Mouse (Mus musculus) layer of hippocampus, adult 9-10 months (tissue): ENCODE results near the gene Zbtb38.
"Not testable (repeated sequence)": the region's sequence is repeated elsewhere in the genome, so short reads cannot be mapped to it uniquely, and the experiment has no call there.

Experiments used
- DNase-seq: peaks from one replicate; pipeline ENCODE4 v3.0.0; 2022; ENCODE audit warnings: low spot score

Zbtb38 gene

DNA sequence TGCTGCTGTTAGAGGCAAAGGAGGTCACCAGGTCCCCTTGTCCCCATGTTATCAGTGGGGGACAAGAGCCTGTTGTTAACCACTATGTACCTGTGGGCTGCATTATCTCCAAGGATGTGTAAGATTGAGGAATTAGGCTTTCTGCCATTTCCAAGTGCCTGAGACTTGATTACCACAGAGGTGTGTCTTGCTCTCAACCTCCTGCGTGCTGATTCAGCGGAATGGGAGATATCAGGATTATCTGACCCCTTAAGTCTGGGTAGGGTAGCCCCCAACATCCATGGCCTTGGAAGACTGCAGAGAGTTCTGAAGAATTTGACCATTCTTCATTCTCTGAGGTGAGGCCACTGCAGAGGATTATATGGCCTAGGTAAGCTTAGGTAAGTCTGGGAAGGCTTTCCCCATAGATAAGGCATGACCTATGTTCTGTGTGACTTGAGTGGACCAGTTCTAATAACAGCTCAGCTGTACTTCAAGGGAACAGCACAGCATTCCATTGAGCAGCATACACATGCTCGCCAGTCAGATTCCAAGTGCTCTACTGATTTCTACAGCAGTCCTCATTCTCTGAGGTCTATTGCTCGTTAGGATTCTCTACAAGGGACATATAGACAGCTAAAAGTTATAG, 68.4 kb downstream of the Zbtb38 start:
- no peak for DNase-seq

- no peak for DNase-seq
These were observed 74.0 kb downstream of the Zbtb38 start for GRCm38 (mm10) chr9:96678611-96679010.

DNA sequence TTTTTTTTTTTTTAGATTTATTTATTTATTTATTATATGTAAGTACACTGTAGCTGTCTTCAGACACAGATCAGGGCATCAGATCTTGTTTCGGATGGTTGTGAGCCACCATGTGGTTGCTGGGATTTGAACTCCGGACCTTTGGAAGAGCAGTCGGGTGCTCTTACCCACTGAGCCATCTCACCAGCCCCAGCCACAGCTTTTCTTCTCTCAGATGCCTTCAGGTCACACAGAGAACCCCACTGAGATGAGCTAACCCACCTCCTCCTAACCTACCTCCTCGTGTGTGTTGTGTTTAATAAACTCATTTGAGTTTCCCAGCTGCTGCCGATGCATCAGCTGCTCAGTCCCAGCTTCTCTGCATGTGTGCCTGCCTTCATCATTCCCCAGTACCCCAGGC, 74.9 kb downstream of the Zbtb38 start:
- DNase-seq: not testable (repeated sequence)

DNA sequence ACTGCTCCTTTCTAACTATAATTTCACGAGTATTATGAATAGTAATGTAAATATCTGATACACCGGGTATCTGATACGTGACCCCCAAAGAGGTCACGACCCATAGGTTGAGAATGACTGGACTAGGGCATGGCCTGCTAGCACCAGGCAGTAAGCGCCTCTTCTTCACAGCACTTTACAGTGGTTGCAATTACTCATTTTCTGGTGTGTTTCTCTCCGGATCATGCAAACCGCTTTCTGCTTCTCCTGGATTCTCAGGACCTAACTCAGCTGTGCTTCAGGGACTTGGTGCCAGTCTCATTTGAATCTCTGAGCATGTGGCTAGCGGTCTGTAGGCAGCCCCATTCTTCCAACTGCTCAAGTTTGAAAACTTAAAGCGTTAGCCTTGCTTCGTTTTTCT, 76.0 kb downstream of the Zbtb38 start:
- no peak for DNase-seq

DNA sequence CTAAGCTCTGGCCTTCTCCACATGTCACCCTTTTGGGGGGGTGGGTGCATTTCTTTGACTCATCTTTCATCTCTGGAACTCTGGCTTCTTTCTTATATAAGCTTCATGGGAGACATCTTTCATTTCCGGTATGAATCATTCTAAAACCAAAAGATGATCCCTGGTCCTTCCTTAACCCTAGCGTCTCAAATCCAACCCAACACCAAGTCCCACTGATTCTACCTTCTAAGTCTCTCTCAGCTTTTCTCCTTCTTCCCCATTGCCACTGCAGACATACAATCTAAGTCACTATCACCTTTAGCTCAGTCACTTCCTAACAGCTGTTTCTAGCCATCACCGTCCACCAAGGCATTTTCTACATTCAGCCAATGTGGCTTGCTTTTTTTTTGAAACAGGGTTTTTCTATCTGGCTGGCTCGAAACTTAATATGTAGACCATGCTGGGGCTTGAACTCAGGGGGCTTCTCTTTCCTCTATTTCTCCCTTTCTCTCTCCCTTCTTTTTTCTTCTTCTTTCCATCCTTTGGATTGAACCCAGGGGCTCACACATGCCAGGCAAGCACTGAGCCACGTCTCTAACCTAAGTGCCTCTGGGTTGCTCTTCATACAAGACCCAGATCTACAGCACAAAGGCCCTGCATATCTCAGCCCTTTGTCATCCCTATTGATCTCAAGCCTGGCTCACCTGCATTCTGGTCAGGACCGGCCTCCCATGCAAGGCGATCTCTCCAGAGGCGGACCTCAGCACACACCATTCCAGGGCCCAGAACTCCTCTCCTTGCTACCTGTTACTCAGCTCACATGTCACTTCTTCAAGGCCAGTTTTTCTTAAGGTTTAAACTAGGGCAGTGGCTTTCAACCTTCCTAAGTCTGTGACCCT, 76.6 kb downstream of the Zbtb38 start:
- no peak for DNase-seq

GRCm38 (mm10) chr9:96675071-96675762, 77.4 kb downstream of the Zbtb38 start:
- DNase-seq: no peak

- no peak for DNase-seq
These were observed 78.3 kb downstream of the Zbtb38 start for GRCm38 (mm10) chr9:96674301-96674700.

- DNase-seq: no peak
These were observed 80.2 kb downstream of the Zbtb38 start for GRCm38 (mm10) chr9:96672466-96672865.

DNA sequence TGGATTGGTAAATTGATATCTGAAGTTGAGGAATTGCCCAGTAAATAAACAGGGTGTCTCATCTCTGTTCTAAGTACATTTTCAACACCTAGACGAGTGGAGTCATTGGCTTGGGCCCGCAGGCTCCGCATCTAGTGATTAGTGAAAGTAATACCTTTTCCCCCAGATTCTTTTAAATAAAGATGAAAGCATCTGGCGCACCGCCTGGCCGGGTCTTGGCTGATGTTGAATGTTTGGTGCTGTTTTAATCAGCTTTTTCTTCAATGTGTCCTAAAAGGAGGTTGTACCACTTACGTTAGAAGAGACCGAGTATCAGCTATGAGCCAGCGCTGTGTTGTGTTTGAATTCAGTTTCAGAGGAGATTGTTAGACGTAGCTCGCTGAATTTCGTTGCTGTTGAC, 81.4 kb downstream of the Zbtb38 start:
- no peak for DNase-seq

GRCm38 (mm10) chr9:96669877-96670276, 82.8 kb downstream of the Zbtb38 start:
- peak; percentile 96 for DNase-seq

DNA sequence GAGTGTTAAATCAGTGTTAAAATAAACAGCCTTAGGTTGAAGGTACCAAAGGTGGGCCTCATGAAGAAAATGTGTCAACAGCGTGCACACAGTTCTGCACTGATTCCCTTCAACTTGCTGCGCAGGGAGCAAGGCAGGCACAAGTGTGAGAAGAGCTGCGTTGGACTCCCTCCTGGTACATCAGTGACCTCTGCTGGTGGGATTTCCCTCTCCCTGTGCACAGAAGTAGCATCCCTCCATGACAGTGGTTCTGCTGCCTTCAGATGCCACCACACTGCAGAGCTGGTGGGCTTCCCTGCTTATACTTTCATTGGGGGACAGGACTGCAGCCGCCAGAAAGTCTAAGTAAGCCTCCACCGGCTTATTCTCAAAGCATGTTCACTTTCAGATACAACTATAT, 84.0 kb downstream of the Zbtb38 start:
- peak; percentile 58 for DNase-seq

GRCm38 (mm10) chr9:96660510-96661244, 92.0 kb downstream of the Zbtb38 start:
- DNase-seq: no peak

- DNase-seq: no peak
These were observed 92.8 kb downstream of the Zbtb38 start for GRCm38 (mm10) chr9:96659801-96660200.

DNA sequence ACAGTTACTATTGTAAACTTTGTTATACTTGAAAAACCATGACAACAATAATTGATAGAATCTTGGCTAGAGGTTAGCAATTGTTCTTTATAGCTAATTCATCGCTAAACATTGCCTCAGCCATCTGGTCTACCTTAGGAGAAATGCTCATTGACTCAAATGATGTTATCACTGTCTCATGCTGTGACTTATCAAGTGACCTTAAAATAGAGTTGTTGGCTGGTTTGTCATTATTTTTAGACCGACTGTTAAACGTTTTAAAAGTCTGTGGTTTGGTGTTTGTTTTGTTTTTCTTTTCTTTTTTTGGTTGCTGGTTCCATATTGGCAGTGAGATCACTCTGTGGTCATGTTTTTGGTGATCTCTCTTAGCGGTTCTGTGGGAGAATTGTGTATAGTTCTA, 99.1 kb downstream of the Zbtb38 start:
- no peak for DNase-seq

DNA sequence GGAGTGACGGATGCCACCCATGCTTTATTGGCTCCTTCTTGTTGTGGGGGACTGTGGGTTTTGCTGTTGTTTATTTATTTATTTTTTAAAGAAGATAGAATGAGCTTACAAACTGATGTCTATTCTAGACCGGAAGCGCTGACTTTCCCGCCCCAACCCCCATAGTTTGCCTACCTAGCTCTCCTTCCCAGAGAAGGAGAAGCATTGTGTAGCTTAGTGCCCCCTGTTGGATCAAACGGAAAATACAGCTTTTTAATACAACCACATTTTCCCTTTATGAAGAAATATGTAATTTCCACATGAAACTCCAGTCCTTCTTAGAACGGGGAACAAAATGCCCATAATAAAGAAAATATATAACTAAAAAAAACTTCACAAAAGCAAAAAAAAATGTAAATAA, 99.9 kb downstream of the Zbtb38 start:
- DNase-seq: no peak

DNA sequence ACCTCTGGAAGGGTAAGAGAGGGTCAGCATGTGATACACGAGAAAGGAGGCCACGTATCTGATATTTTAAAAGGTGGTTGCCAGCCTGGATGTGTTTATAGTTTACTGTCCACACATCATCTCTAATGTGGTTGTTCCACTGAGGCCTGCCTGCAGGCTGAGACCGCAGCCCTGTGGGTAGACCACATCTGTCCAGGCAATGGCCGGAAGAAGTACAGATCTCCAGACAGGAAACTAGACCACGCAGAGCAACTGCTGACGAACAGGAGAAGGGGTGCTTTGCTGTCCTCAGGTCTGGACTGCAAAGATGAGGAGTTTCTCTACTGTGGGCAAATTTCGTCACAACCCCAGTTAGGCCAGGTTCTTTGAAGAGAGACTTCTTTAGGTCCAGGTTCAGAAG, 101.8 kb downstream of the Zbtb38 start:
- DNase-seq: no peak

DNA sequence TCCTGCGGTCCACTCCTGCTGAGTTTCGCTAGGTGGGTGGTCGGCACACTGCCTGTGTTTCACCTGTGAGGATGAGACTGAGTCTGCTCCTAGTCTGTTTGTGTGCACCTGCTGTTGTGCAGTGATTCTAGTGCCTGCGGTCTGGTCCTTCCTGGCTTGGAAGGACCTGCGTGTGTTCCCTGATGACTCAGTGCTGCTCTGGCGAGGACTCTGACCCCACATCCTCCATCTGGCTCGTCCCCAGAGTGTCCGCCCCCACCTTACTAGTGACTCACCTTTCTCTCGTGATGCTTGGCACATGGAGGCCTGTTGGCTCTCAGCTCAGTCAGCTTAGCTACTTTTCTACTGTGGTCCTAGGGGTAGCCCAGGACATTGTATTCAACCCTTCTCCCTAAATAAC, 102.7 kb downstream of the Zbtb38 start:
- DNase-seq: no peak

DNA sequence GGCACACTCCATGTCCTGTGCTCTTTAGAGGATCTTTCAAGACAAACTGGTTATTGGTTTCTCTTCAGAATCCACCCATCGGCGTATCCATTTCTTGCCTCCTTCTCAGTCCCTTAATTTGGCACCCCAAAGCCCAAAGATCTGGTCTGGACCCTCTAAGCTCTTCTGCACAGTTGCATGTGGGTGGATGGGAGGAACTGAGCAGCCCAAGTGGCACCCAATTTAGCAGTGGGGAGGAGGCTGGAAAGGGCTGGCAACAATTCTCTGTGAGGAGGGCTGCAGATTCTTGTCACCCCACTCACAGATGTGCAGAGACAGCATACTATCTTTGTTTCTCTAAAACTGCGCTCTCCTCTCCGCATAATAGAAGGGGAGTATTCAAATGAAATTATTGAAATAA, 103.3 kb downstream of the Zbtb38 start:
- DNase-seq: no peak

- DNase-seq: no peak
These were observed 105.8 kb downstream of the Zbtb38 start for GRCm38 (mm10) chr9:96646668-96647295.

GRCm38 (mm10) chr9:96644840-96645239, 107.8 kb downstream of the Zbtb38 start:
- DNase-seq: no peak

GRCm38 (mm10) chr9:96644002-96644401, 108.6 kb downstream of the Zbtb38 start:
- not testable (repeated sequence) for DNase-seq

DNA sequence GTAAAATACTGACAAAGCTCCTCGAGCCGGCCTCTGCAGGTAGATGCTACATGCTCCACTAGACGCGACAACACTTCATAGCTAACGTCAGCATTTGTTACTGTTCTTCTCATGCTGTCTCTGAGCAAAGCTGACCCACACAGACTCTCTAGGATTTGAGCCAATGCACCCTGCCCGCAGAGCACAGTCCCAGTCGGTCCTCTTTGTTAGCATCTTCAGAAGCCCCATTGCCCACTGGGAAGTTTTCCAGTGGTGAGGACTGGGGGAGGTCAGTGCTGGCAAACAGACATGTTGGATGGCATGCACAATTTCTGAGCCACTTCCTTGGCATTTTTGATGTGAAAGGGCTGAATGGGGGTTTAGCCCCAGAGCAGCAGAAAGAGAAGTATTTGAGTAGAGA, 113.2 kb downstream of the Zbtb38 start:
- no peak for DNase-seq
